Mouse (Mus musculus): Measurements from ENCODE around the gene Diablo. TPM values are rescaled to one million over a fixed set of nuclear protein-coding genes. Genes with fewer than 3 reads are reported as not detected.

Gene Diablo
- polyA plus RNA-seq, 1 experiment from 2014 or later: 115 TPM

DNA sequence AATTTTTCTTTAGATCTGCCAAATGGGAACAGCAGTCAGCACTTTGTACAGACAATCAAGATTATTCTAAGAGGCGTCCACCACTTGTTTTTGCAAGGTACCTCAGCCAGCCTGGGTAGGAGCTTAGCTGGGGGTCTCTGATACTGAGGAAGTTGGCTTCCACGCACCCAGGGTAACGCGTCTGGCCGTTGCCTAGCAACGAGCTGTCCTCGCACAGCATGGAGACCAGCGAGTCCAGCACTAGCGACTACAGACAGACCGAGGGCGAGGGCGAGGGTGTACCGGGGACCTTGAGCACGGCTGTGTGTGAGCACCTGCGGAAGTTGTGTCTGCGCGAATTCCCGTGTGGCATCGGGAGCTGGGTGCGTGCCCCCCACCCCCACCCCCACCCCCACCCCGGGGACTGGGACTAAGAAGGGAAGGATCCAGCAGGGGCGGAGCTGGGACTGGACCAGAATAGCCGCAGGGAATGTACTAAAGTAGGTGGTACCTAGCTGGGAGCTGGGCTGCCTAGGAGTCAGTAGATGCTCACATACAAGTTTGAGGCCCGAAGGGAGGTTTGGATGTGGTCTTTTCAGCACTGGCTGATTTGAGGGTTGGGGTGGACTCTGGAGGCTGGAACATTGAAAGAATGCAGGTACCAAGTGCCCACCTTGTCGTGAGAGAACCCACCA, 34.7 kb downstream of the Diablo start, which contains the start of the genes Lrrc43 and Il31:
Gene Lrrc43, plus strand, starts transcription at position 194 of the 674 bp plus-strand sequence.
Gene Il31, minus strand, starts transcription at position 378 of the 674 bp plus-strand sequence.
- Histone ChIP-seq H3K4me1 (peaks cover 12% of the 10 kb centered on the region; the same call in 1 of the 2 replicates), H3K9me3 (no peaks in the 10 kb centered on the region), H3K4me3 (0 out of 2 replicates have a peak within 1 kb of the TSS, but pooled peaks have one; percentile 2), H3K36me3 (no peaks in the 10 kb centered on the region), H3K9ac (0 out of 2 replicates have a peak within 1 kb of the TSS, but pooled peaks have one; percentile 31), H3K27ac (no peak within 1 kb of the TSS), H3K27me3 (no peaks in the 10 kb centered on the region), H3K4me2 (replicated peaks) (peak within 1 kb of the TSS; percentile 55)
- 10% methylated on average over 21 of the region's 25 CpGs for WGBS
- ATAC-seq (ENCODE audit: low FRiP score, low read depth): no peak

- Histone ChIP-seq H3K4me3 (no peak overlapping the region), H3K36me3 (no peaks in the 10 kb centered on the region), H3K4me1 (peaks cover 12% of the 10 kb centered on the region; the same call in 1 of the 2 replicates), H3K9me3 (no peaks in the 10 kb centered on the region), H3K9ac (no peak overlapping the region), H3K27ac (no peak overlapping the region), H3K27me3 (no peaks in the 10 kb centered on the region), H3K4me2 (replicated peaks) (no peak overlapping the region)
- ATAC-seq (ENCODE audit: low FRiP score, low read depth): no peak
- 85% methylated on average over 11 of the region's 11 CpGs for WGBS
Observed at GRCm38 (mm10) chr5:123487659-123488395, 36.1 kb downstream of the Diablo start.

GRCm38 (mm10) chr5:123473817-123474216, 50.2 kb downstream of the Diablo start:
- no peak overlapping the region for H3K27ac ChIP-seq
- H3K9me3 ChIP-seq: no peaks in the 10 kb centered on the region
- no peak for ATAC-seq (ENCODE audit: low FRiP score, low read depth)
- H3K4me2 ChIP-seq (replicated peaks): no peak overlapping the region
- H3K4me1 ChIP-seq: peaks cover 5% of the 10 kb centered on the region; the same call in 1 of the 2 replicates
- H3K36me3 ChIP-seq: no peaks in the 10 kb centered on the region
- H3K4me3 ChIP-seq: no peak overlapping the region
- no peak overlapping the region for H3K9ac ChIP-seq
- no peaks in the 10 kb centered on the region for H3K27me3 ChIP-seq
- 83% methylated on average over 5 of the region's 5 CpGs for WGBS

- ATAC-seq (ENCODE audit: low FRiP score, low read depth): no peak
- Histone ChIP-seq H3K36me3 (no peaks in the 10 kb centered on the region), H3K4me1 (peaks cover 5% of the 10 kb centered on the region; the same call in 1 of the 2 replicates), H3K9ac (peak overlapping the region; percentile 13; the same call in 1 of the 2 replicates), H3K4me2 (replicated peaks) (peak overlapping the region; percentile 50), H3K27ac (no peak overlapping the region), H3K9me3 (no peaks in the 10 kb centered on the region), H3K4me3 (no peak overlapping the region), H3K27me3 (no peaks in the 10 kb centered on the region)
- 25% methylated on average over 10 of the region's 10 CpGs for WGBS
Observed at GRCm38 (mm10) chr5:123470784-123471400, 53.1 kb downstream of the Diablo start.

DNA sequence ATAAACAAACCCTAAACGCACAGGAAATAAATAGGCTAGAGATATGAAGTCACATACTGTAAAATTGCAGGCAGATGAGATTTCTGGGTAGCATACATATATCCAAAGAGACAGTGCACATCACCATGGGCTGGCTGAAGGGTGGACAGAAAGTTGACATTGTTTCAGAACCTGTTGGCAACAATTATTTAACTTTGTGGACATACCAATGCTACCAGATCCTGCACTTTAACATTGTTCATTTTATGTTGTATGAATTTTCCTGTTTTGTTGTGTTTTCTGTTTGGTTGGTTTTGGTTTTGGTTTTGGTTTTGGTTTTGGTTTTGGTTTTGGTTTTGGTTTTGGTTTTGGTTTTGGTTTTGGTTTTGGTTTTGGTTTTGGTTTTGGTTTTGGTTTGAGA, 59.3 kb downstream of the Diablo start:
- H3K27me3 ChIP-seq: no peaks in the 10 kb centered on the region
- no peaks in the 10 kb centered on the region for H3K9me3 ChIP-seq
- no peak overlapping the region for H3K4me3 ChIP-seq
- 83% methylated on average over 1 of the region's 1 CpGs for WGBS
- H3K4me2 ChIP-seq (replicated peaks): no peak overlapping the region
- H3K36me3 ChIP-seq: no peaks in the 10 kb centered on the region
- ATAC-seq (ENCODE audit: low FRiP score, low read depth): no peak
- H3K9ac ChIP-seq: no peak overlapping the region
- no peak overlapping the region for H3K27ac ChIP-seq
- no peaks in the 10 kb centered on the region for H3K4me1 ChIP-seq

DNA sequence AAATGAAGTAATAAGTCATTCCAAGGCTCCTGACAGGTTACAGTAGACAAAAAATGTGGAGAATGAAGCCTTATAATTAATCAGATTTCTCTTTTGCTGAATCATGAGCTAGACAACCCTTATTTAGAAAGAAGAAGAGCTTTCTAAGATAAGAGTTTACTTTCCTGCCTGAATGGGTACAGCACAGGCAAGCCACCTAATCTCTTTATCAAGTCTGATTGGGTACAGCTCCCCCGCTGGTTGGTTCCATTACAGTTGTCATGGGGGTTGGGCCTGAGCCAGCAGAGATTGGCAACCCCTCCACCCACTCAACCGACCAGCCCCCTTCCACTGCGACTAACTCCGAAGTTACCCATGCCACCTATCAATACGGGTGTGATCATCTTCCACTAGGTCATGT, 62.6 kb downstream of the Diablo start:
- WGBS: 68% methylated on average over 5 of the region's 5 CpGs
- ATAC-seq (ENCODE audit: low FRiP score, low read depth): no peak
- no peak overlapping the region for H3K4me3 ChIP-seq
- H3K27ac ChIP-seq: no peak overlapping the region
- H3K4me2 ChIP-seq (replicated peaks): no peak overlapping the region
- H3K9me3 ChIP-seq: no peaks in the 10 kb centered on the region
- no peaks in the 10 kb centered on the region for H3K27me3 ChIP-seq
- H3K4me1 ChIP-seq: no peaks in the 10 kb centered on the region
- H3K36me3 ChIP-seq: peaks cover 17% of the 10 kb centered on the region
- no peak overlapping the region for H3K9ac ChIP-seq

Small RNA genes lying within 50 kb of the gene (microRNA-seq; reads per million reads assigned to microRNA genes)
- gene Mir7647: 2.3 reads per million, percentile 6 among the genes with 10 or more reads in this experiment

Other genes starting within 250 kb of the Diablo start
- gene Bcl7a, start 180.3 kb downstream of the Diablo start, polyA plus RNA-seq (2015; fragmentation: Nextera tagmentation; extraction: Ambion mirVana): 31.2 and 33.1 TPM in 2 replicates
- gene Mlxip, start 129.4 kb downstream of the Diablo start, polyA plus RNA-seq (2015; fragmentation: Nextera tagmentation; extraction: Ambion mirVana): 13.9 and 15.1 TPM in 2 replicates
- not detected in 2 replicates for gene Lrrc43, start 34.9 kb downstream of the Diablo start, polyA plus RNA-seq (2015; fragmentation: Nextera tagmentation; extraction: Ambion mirVana)
- not detected in 2 replicates for gene Il31, start 34.7 kb downstream of the Diablo start, polyA plus RNA-seq (2015; fragmentation: Nextera tagmentation; extraction: Ambion mirVana)
- gene B3gnt4, start 13.7 kb downstream of the Diablo start, polyA plus RNA-seq (2015; fragmentation: Nextera tagmentation; extraction: Ambion mirVana): 0.50 and 1.4 TPM in 2 replicates
- gene Gm49027, start 1.3 kb upstream of the Diablo start, polyA plus RNA-seq (2015; fragmentation: Nextera tagmentation; extraction: Ambion mirVana): 0.45 TPM in 1 of 2 replicates, not detected in the other
- gene Vps33a, start 48.9 kb upstream of the Diablo start, polyA plus RNA-seq (2015; fragmentation: Nextera tagmentation; extraction: Ambion mirVana): 27.3 and 27.4 TPM in 2 replicates
- gene Clip1, start 160.4 kb upstream of the Diablo start, polyA plus RNA-seq (2015; fragmentation: Nextera tagmentation; extraction: Ambion mirVana): 45.1 and 49.0 TPM in 2 replicates
- gene Zcchc8, start 196.9 kb upstream of the Diablo start, polyA plus RNA-seq (2015; fragmentation: Nextera tagmentation; extraction: Ambion mirVana): 89.6 and 93.4 TPM in 2 replicates
- gene Rsrc2, start 225.2 kb upstream of the Diablo start, polyA plus RNA-seq (2015; fragmentation: Nextera tagmentation; extraction: Ambion mirVana): 149 and 160 TPM in 2 replicates
- gene Kntc1, start 225.5 kb upstream of the Diablo start, polyA plus RNA-seq (2015; fragmentation: Nextera tagmentation; extraction: Ambion mirVana): 32.0 and 34.4 TPM in 2 replicates